Mouse (Mus musculus) spleen, postnatal 0 days (tissue): ENCODE measurements around the gene Exoc7. TPM values are rescaled to one million over a fixed set of nuclear protein-coding genes. Genes with fewer than 3 reads are reported as not detected.

Source experiments
- polyA plus RNA-seq: library from polyadenylated mRNA; unstranded; fragments of >200 nt; fragmentation: Nextera tagmentation; extraction: Ambion mirVana; gene quantifications from 2 replicates; pipeline ENCODE4 v1.2.1, GENCODE M21; 2015

Exoc7 gene
- 29.6 and 30.9 TPM in 2 replicates for polyA plus RNA-seq

DNA sequence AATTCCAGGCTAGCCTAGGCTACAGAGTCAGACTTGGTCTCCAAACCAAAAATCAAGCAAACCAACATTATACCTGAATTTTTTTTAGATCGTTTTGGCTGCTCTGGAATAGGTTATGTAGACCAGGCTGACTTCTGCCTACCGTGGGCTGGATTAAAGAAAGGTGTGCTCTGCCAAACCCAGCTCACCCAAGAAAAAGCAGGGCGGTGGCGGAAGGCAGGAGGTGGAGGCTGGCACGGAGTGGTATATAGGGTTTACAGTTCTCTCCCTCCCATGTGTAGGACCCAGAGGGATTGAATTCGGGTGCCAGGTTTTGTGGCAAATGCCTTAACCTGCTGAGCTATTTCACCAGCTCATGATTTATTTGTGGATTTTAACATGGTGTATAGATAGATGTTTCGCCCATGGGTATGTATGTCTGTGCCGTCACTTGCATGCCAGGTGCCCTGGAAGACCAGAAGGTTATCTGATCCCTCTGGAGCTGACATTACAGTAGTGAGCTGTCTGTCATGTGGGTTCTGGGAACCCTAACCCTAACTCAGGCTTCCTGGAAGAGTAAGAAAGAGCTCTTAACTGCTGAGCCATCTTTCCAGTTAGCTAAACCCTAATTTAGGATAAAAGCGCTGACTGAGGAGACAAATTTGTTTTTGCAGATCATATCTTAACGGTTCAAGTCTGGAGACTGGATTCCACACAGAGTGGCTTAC, at the start of gene Exoc7:
TSS of gene Exoc7 (minus strand) at position 215 of the 707 bp plus-strand sequence.

DNA sequence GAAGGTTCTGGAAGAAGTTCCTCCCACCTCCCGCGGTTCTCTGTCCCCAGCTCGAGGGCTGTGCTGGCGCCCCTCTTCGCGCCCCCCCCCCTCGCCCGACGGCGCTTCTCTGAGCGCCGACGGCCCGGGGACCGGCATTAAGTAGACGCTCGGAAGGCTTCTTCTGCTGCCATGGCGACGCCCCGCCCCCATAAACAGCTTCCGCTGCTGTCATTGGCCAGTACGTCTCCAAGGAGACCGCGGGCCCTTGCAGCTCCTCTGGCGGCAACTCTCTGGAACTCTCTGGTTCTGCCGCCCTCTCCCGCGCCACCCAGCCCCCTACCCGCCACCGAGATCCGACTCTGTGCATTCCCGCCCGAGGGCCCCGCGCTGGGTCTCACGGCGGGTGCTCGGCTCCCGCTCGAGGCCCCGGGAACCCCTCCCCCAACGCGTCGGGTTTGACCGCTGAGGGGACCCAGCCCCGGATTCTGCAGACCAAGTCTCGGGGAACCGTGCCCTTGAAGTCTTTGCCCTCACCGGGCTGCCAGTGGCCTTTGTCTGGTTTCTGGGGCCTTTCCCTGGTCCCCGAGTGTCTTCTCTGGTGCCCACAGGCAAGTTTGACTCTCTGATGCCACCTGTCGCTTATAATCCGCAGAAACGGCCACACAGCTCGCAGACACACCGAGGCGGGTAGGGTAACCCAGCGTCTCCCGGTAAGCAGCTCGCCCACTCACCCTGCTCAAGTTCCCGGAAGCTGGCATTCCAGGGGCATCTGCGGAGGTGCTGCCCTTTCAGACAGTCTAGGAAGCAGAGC, 28.4 kb upstream of the Exoc7 start, which contains the start of gene Foxj1:
TSS of gene Foxj1 (minus strand) at position 156 of the 793 bp plus-strand sequence.

DNA sequence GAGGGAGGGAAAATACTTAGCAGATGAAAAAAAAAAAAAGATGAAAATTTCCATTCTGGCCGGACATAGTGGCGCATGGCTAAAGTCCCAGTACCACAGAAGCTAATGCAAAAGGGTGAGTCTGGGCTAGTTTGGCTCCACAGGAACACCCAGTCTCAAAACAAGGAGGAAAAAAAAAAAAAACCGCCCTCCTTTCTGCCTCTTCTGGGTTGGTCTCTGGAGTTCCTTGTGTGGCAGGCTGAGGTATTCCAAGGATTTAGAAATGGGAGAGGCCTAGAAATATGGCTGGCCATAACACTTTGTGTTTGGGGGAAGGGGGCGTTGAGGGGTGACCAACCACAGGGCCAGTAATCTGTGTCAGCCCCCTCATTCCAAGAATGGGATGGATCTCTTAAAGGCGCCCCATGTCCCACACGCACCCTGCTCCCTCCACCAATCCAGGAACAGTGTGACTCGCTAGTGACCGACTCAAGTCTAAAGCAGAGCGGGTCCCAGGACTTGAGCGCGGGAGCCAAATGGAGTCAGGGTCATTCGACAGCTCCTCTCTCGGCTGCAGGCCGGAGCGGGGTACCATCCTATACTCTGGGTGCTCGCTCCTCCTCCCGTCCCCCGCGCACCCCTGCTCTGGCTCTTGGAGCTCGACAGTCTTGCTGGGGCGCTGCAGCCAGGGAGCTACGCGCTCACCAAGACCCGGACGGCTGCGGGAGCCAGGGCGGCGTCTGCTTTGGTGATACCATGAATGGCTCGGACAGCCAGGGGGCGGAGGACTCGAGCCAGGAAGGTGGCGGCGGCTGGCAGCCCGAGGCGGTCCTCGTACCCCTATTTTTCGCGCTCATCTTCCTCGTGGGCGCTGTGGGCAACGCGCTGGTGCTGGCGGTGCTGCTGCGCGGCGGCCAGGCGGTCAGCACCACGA, 26.0 kb downstream of the Exoc7 start, which contains the start of gene Galr2:
TSS of gene Galr2 (plus strand) at position 189 of the 913 bp plus-strand sequence.

DNA sequence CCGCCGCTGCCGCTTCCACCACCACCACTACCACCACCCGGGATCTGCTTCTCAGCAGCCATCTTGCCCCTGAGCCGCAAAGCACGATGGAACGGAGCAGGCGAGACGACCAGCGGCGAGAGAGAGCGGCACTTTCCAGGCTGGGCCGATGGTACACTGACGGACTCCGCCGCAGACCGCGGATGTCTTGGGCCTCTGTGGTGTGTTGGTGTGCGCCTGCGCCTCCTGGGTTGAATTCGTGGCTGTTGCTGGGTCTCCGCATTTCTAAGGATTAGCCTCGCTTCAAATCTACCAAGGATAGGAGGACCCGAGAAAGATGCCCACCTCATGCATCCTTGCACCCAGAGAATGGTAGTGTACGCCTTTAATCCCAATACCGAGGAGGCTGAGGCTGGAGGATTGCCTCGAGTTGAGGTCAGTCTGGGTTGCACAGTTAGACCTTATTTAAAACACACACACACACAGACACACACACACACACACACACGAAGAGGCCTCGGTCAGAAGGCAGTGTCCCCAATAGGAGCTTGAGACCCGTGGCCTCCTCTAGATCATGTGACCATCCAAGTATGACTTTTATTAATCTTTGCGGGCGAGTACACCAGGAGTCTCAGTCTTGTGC, 32.9 kb downstream of the Exoc7 start, which contains the start of gene Srp68:
TSS of gene Srp68 (minus strand) at position 173 of the 622 bp plus-strand sequence.

Other genes starting within 250 kb of the Exoc7 start
- 23.0 and 26.2 TPM in 2 replicates for gene Unc13d, start 229.3 kb downstream of the Exoc7 start, polyA plus RNA-seq
- 64.4 and 65.7 TPM in 2 replicates for gene Wbp2, start 220.2 kb downstream of the Exoc7 start, polyA plus RNA-seq
- 11.4 and 13.6 TPM in 2 replicates for gene Trim47, start 180.0 kb downstream of the Exoc7 start, polyA plus RNA-seq
- gene Trim65, start 176.1 kb downstream of the Exoc7 start, polyA plus RNA-seq, result 2.3 and 3.0 TPM in 2 replicates
- 41.2 and 42.0 TPM in 2 replicates for gene Mrpl38, start 168.4 kb downstream of the Exoc7 start, polyA plus RNA-seq
- gene Fbf1, start 139.1 kb downstream of the Exoc7 start, polyA plus RNA-seq, result 6.1 and 6.6 TPM in 2 replicates
- 47.1 and 53.1 TPM in 2 replicates for gene Ten1, start 108.4 kb downstream of the Exoc7 start, polyA plus RNA-seq
- 9.7 and 11.3 TPM in 2 replicates for gene Acox1, start 108.2 kb downstream of the Exoc7 start, polyA plus RNA-seq
- gene Evpl, start 69.2 kb downstream of the Exoc7 start, polyA plus RNA-seq, result 0.51 and 0.87 TPM in 2 replicates
- 35.5 and 40.3 TPM in 2 replicates for gene Srp68, start 33.0 kb downstream of the Exoc7 start, polyA plus RNA-seq
- 0.06 and 0.21 TPM in 2 replicates for gene Galr2, start 26.3 kb downstream of the Exoc7 start, polyA plus RNA-seq
- gene Foxj1, start 28.2 kb upstream of the Exoc7 start, polyA plus RNA-seq, result 0.06 TPM in 1 of 2 replicates, not detected in the other
- 2.4 and 3.9 TPM in 2 replicates for gene Rnf157, start 105.8 kb upstream of the Exoc7 start, polyA plus RNA-seq
- 55.6 and 56.2 TPM in 2 replicates for gene Ubald2, start 126.9 kb upstream of the Exoc7 start, polyA plus RNA-seq
- gene Qrich2, start 159.0 kb upstream of the Exoc7 start, polyA plus RNA-seq, result 0.05 TPM in 1 of 2 replicates, not detected in the other
- gene Prpsap1, start 187.0 kb upstream of the Exoc7 start, polyA plus RNA-seq, result 58.5 and 67.8 TPM in 2 replicates
- gene Sphk1, start 223.7 kb upstream of the Exoc7 start, polyA plus RNA-seq, result 90.3 and 93.6 TPM in 2 replicates